Mouse (Mus musculus) lung, postnatal 36 days (tissue): ENCODE data around the gene Gm13287.
"Not testable (repeated sequence)": the region's sequence is repeated elsewhere in the genome, so short reads cannot be mapped to it uniquely, and the experiment has no call there.

Source experiments
- DNase-seq: peaks from one replicate; pipeline ENCODE4 v3.0.0; 2022; ENCODE audit warnings: mixed read lengths

Gm13287 gene

GRCm38 (mm10) chr4:88802954-88803353, at the start of gene Gm13287:
Gene Gm13287, plus strand, starts transcription at chr4:88803254.
- DNase-seq: not testable (repeated sequence)

GRCm38 (mm10) chr4:88754818-88755340, 48.2 kb upstream of the Gm13287 start, which contains the start of gene Gm13271:
Gene Gm13271, plus strand, starts transcription at chr4:88754868.
- peak; percentile 41 for DNase-seq

GRCm38 (mm10) chr4:88756581-88757513, 46.2 kb upstream of the Gm13287 start:
- peak; percentile 4 for DNase-seq

GRCm38 (mm10) chr4:88757628-88758031, 45.4 kb upstream of the Gm13287 start:
- DNase-seq: peak; percentile 91

GRCm38 (mm10) chr4:88758751-88759150, 44.3 kb upstream of the Gm13287 start:
- not testable (repeated sequence) for DNase-seq

- peak; percentile 58 for DNase-seq
Measured at GRCm38 (mm10) chr4:88759610-88760268, 43.3 kb upstream of the Gm13287 start, which contains the start of gene Gm13283. Gene Gm13283, plus strand, starts transcription at chr4:88760119.

GRCm38 (mm10) chr4:88760431-88760830, 42.6 kb upstream of the Gm13287 start:
- DNase-seq: peak; percentile 85

GRCm38 (mm10) chr4:88761776-88762175, 41.3 kb upstream of the Gm13287 start:
- DNase-seq: peak; percentile 44

GRCm38 (mm10) chr4:88762341-88762740, 40.7 kb upstream of the Gm13287 start:
- DNase-seq: not testable (repeated sequence)

GRCm38 (mm10) chr4:88763384-88764018, 39.6 kb upstream of the Gm13287 start:
- peak; percentile 74 for DNase-seq

- not testable (repeated sequence) for DNase-seq
Measured at GRCm38 (mm10) chr4:88773534-88773933, 29.5 kb upstream of the Gm13287 start, which contains the start of gene Gm13290. Gene Gm13290, plus strand, starts transcription at chr4:88773834.

GRCm38 (mm10) chr4:88776622-88777021, 26.4 kb upstream of the Gm13287 start, which contains the start of gene Gm13289:
Gene Gm13289, plus strand, starts transcription at chr4:88776922.
- DNase-seq: not testable (repeated sequence)

GRCm38 (mm10) chr4:88779550-88779949, 23.5 kb upstream of the Gm13287 start, which contains the start of gene Gm13272:
Gene Gm13272, plus strand, starts transcription at chr4:88779850.
- not testable (repeated sequence) for DNase-seq

- not testable (repeated sequence) for DNase-seq
Measured at GRCm38 (mm10) chr4:88780320-88780719, 22.7 kb upstream of the Gm13287 start.

- DNase-seq: not testable (repeated sequence)
Measured at GRCm38 (mm10) chr4:88781831-88782230, 21.2 kb upstream of the Gm13287 start, which contains the start of gene Ifnz. Gene Ifnz, plus strand, starts transcription at chr4:88782131.

- DNase-seq: not testable (repeated sequence)
Measured at GRCm38 (mm10) chr4:88782335-88782734, 20.7 kb upstream of the Gm13287 start.

GRCm38 (mm10) chr4:88785409-88785808, 17.6 kb upstream of the Gm13287 start, which contains the start of gene Gm13276:
Gene Gm13276, plus strand, starts transcription at chr4:88785709.
- not testable (repeated sequence) for DNase-seq

- peak; percentile 84 for DNase-seq
Measured at GRCm38 (mm10) chr4:88788402-88788801, 14.7 kb upstream of the Gm13287 start, which contains the start of gene Gm13277. Gene Gm13277, plus strand, starts transcription at chr4:88788632.

GRCm38 (mm10) chr4:88791250-88791649, 11.8 kb upstream of the Gm13287 start, which contains the start of gene Gm13278:
Gene Gm13278, plus strand, starts transcription at chr4:88791550.
- not testable (repeated sequence) for DNase-seq

GRCm38 (mm10) chr4:88793936-88794675, 8.9 kb upstream of the Gm13287 start, which contains the start of gene Gm13275:
Gene Gm13275, plus strand, starts transcription at chr4:88794487.
- peak; percentile 34 for DNase-seq

- DNase-seq: not testable (repeated sequence)
Measured at GRCm38 (mm10) chr4:88797097-88797496, 6.0 kb upstream of the Gm13287 start, which contains the start of gene Gm13279. Gene Gm13279, plus strand, starts transcription at chr4:88797397.
